Mouse (Mus musculus) megakaryocyte progenitor cell, adult 5-6 weeks (primary cell): ENCODE measurements around the gene Rxra. TPM values are rescaled to one million over a fixed set of nuclear protein-coding genes. Genes with fewer than 3 reads are reported as not detected.

Source experiments
- ATAC-seq: replicated peaks from 2 replicates; pipeline ENCODE4 v1.8.0; 2016; ENCODE audit warnings: mild to moderate bottlenecking, moderate TSS enrichment, inconsistent platforms; ENCODE audit not compliant: poor library complexity
- total RNA-seq, 2 experiments: library from RNA; stranded (forward) in 1 of 2; stranded (reverse) in 1 of 2; fragments of 157-497, 149-512 nt in 1 of 2; fragments of 200-1000 nt in 1 of 2; gene quantifications; 2 replicates each; pipeline versions ENCODE4 v1.2.3 to v1.2.4; 2015 to 2017

Rxra gene
- total RNA-seq, 2 experiments from 2014 or later, result 1.2 to 1.9 TPM

DNA sequence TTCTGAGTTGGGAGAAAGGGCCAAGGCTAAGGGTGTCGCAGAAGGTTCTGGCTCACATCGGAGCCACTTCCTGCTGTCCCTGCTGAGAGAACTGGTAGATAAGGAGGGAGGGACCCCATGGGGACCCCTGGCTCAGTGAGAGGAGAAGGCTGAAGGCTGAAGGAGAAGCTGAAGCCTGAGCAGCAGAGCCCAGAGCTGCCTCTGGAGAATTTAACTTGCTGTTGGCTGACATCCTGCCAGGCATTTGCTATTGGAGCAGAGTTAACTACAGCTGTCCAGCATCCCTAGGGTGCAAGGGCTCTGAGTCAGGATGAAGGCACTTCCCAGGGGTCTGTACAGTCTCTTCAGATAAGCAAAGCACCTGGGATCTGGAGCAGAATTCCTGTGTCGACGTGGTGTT, 122.8 kb downstream of the Rxra start:
- no peak for ATAC-seq

DNA sequence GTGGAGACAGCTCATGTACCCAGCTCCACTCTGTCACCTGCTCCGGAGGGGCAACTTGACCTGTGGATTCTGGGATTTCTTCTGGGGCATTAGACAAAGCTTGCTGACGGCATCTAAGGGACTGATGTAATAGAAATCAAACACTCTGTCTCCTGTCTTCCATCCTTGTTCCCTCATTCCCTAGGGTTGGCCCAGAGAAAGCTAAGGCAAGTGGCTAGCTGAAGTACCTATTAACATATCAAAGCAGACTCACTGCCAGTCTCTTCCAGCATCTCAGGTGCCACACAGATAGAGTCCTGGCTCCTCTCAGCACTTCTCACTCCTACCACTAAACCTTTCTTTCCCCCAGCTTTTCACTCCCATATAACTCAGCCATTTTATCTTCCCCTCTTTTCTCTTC, 124.8 kb downstream of the Rxra start:
- no peak for ATAC-seq

DNA sequence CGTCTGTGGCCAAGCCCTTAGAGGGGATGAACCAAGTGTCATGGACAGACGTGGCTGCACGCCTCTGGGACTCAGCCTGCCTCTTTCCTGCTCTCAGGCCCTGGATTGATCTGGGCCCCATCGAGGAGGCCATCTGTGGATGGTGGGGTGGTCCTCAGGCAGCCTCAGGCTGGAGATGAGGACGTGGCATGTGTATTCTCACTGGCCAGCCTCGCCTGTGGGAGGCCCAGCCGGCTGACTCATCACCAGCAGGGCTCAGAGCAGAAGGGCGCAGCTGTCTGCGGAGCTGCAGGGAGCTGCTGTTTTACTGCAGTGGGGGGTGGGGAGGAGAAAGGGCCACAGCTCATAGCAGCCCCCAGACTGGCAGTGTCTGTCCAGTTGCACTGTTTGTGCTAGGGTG, 126.3 kb downstream of the Rxra start:
- ATAC-seq, result no peak

DNA sequence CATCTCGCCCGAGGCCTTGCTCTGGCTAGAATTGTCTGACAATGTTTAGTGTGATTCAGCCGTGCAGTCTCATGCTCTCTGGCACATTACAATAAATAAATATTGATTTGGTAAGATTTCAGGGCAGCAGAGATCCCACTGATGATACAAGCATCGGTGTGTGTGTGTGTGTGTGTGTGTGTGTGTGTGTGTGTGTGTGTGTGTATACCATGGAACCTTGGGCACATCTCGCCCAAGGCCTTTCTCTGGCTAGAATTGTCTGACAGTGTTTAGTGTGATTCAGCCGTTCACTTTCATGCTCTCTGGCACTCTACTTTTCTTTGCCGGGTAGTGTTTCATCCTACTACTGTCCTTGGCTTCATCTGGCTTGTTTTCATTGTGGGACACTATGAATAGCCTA, 130.5 kb downstream of the Rxra start:
- no peak for ATAC-seq

DNA sequence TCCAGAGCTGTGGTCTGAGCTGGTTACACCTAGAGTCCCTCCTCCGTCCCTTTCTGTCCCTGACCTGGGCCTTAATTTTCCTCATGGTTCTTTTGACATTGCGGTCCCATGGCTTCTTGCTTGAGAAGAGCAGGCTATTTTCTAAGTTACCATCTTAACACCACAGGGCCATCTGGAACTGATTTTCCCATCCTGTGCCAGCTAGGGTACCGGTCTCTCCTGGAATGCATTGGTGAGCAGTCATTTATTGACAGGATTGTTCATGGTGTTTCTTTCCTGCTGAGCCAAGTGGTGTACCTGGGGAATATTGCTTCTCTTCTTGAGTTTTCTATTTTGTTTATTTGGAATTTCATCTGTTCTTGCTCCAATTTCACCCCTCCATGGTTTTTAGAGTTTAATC, 131.4 kb downstream of the Rxra start:
- ATAC-seq, result no peak

DNA sequence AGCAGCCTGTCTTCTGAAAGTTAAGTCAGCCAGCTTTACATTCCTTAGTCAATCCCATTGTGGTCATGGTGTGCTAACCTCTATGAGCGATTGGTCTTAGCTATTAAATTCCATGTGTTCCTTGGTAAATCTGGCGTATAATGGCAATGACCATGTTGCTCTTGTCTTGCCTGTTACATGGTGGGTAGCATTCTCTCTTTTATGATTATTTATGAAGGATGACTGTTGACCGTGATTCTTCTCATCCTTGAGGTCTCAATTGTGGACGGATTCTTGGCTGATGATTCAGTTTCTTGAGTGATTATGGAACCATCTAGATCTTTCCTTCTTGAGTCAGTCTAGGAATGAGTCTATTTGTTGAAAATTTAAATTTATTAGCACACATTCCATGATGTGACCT, 133.7 kb downstream of the Rxra start:
- ATAC-seq, result no peak

Other genes starting within 250 kb of the Rxra start
- 4.8 and 7.5 TPM in 2 replicates for gene Vav2, start 249.4 kb upstream of the Rxra start, total RNA-seq (2015)
- gene Vav2, start 249.4 kb upstream of the Rxra start, total RNA-seq (2017), result 5.7 and 9.2 TPM in 2 replicates
- 0.12 TPM in 1 of 2 replicates, not detected in the other for gene Brd3os, start 234.1 kb upstream of the Rxra start, total RNA-seq (2015)
- gene Brd3os, start 234.1 kb upstream of the Rxra start, total RNA-seq (2017), result 0.14 TPM in 1 of 2 replicates, not detected in the other
- gene Brd3, start 168.8 kb upstream of the Rxra start, total RNA-seq (2015), result 52.4 and 54.7 TPM in 2 replicates
- gene Brd3, start 168.8 kb upstream of the Rxra start, total RNA-seq (2017), result 26.7 and 29.4 TPM in 2 replicates
- gene Wdr5, start 161.3 kb upstream of the Rxra start, total RNA-seq (2015), result 36.7 and 37.2 TPM in 2 replicates
- gene Wdr5, start 161.3 kb upstream of the Rxra start, total RNA-seq (2017), result 85.6 and 87.3 TPM in 2 replicates
- gene Col5a1, start 210.0 kb downstream of the Rxra start, total RNA-seq (2015), result 2.4 and 2.5 TPM in 2 replicates
- gene Col5a1, start 210.0 kb downstream of the Rxra start, total RNA-seq (2017), result 0.58 and 1.0 TPM in 2 replicates